Mouse (Mus musculus) liver, embryonic 12.5 days (tissue): Measurements from ENCODE around the gene Tbc1d9. TPM values are rescaled to one million over a fixed set of nuclear protein-coding genes. Genes with fewer than 3 reads are reported as not detected.

ENCODE experiments used
- ATAC-seq: fragments of 200-750 bp; cut with Nextera tagmentation; 2 replicates; pipeline ENCODE4 v1.8.0; 2017; ENCODE audit warnings: moderate number of reproducible peaks, mild to moderate bottlenecking, moderate library complexity
- H3K27ac ChIP-seq: fragments of 300-500 bp; sonication (generic); 2 replicates; pipeline ENCODE4 v1.5.1; 2016; ENCODE audit warnings: mild to moderate bottlenecking
- H3K27me3 ChIP-seq: fragments of 300-500 bp; sonication (generic); replicated peaks from 2 replicates; pipeline ENCODE4 v1.6.1; 2016; ENCODE audit warnings: mild to moderate bottlenecking, moderate library complexity
- H3K36me3 ChIP-seq: fragments of 300-500 bp; sonication (generic); 2 replicates; pipeline ENCODE4 v1.6.1; 2016; ENCODE audit warnings: mild to moderate bottlenecking, moderate library complexity
- H3K4me1 ChIP-seq: fragments of 300-500 bp; sonication (generic); 2 replicates; pipeline ENCODE4 v1.6.1; 2016
- H3K4me2 ChIP-seq: fragments of 300-500 bp; sonication (generic); 2 replicates; pipeline ENCODE4 v1.6.1; 2016; ENCODE audit warnings: mild to moderate bottlenecking, moderate library complexity
- H3K4me3 ChIP-seq: fragments of 300-500 bp; sonication (generic); 2 replicates; pipeline ENCODE4 v1.5.1; 2016; ENCODE audit warnings: mild to moderate bottlenecking, moderate library complexity
- H3K9ac ChIP-seq: fragments of 300-500 bp; sonication (generic); 2 replicates; pipeline ENCODE4 v1.6.1; 2016; ENCODE audit warnings: mild to moderate bottlenecking, moderate library complexity
- H3K9me3 ChIP-seq: fragments of 300-500 bp; sonication (generic); replicated peaks from 2 replicates; pipeline ENCODE4 v1.6.1; 2016; ENCODE audit warnings: mild to moderate bottlenecking, moderate library complexity
- WGBS: fragments of 180-500 bp; shearing (Covaris S2); methylation state at CpG from one replicate; pipeline ENCODE4 v1.1.7; 2016; ENCODE audit not compliant: insufficient replicate concordance; 5-methylcytosine and 5-hydroxymethylcytosine counted together
- polyA plus RNA-seq: library from polyadenylated mRNA; unstranded; fragments of >200 nt; fragmentation: Nextera tagmentation; extraction: Ambion mirVana; gene quantifications from 2 replicates; pipeline ENCODE4 v1.2.1, GENCODE M21; 2016

Gene Tbc1d9
- polyA plus RNA-seq, 1 experiment from 2014 or later: 0.60 TPM

GRCm38 (mm10) chr8:83181851-83182482 lies 16.8 kb downstream of the Tbc1d9 start:
- 0 out of 2 replicates have a peak, but pooled peaks cover 8% of the 10 kb centered on the region for H3K27me3 ChIP-seq
- WGBS: 68% methylated on average over 6 of the region's 6 CpGs
- no peak overlapping the region for H3K4me3 ChIP-seq
- H3K4me1 ChIP-seq: peaks cover 18% of the 10 kb centered on the region
- no peak overlapping the region for H3K9ac ChIP-seq
- no peaks in the 10 kb centered on the region for H3K36me3 ChIP-seq
- no peak overlapping the region for H3K4me2 ChIP-seq
- no peak overlapping the region for H3K27ac ChIP-seq
- no peaks in the 10 kb centered on the region for H3K9me3 ChIP-seq
- ATAC-seq: no peak

- H3K36me3 ChIP-seq: no peaks in the 10 kb centered on the region
- no peak overlapping the region for H3K9ac ChIP-seq
- no peaks in the 10 kb centered on the region for H3K27me3 ChIP-seq
- no peaks in the 10 kb centered on the region for H3K9me3 ChIP-seq
- peaks cover 10% of the 10 kb centered on the region for H3K4me1 ChIP-seq
- no peak overlapping the region for H3K27ac ChIP-seq
- WGBS: 76% methylated on average over 5 of the region's 5 CpGs
- H3K4me2 ChIP-seq: no peak overlapping the region
- no peak for ATAC-seq
- H3K4me3 ChIP-seq: no peak overlapping the region
These were observed 17.6 kb downstream of the Tbc1d9 start for GRCm38 (mm10) chr8:83182784-83183183.

- H3K4me2 ChIP-seq: no peak overlapping the region
- no peak overlapping the region for H3K27ac ChIP-seq
- no peak overlapping the region for H3K9ac ChIP-seq
- no peaks in the 10 kb centered on the region for H3K27me3 ChIP-seq
- no peak overlapping the region for H3K4me3 ChIP-seq
- no peaks in the 10 kb centered on the region for H3K9me3 ChIP-seq
- no peak for ATAC-seq
- H3K36me3 ChIP-seq: no peaks in the 10 kb centered on the region
- 71% methylated on average over 6 of the region's 6 CpGs for WGBS
- no peaks in the 10 kb centered on the region for H3K4me1 ChIP-seq
These were observed 21.2 kb downstream of the Tbc1d9 start for GRCm38 (mm10) chr8:83186376-83186775.

GRCm38 (mm10) chr8:83187363-83187962 lies 22.3 kb downstream of the Tbc1d9 start:
- ATAC-seq: no peak
- no peaks in the 10 kb centered on the region for H3K9me3 ChIP-seq
- H3K27ac ChIP-seq: no peak overlapping the region
- no peak overlapping the region for H3K9ac ChIP-seq
- no peak overlapping the region for H3K4me3 ChIP-seq
- H3K4me2 ChIP-seq: no peak overlapping the region
- no peaks in the 10 kb centered on the region for H3K4me1 ChIP-seq
- 75% methylated on average over 10 of the region's 10 CpGs for WGBS
- no peaks in the 10 kb centered on the region for H3K27me3 ChIP-seq
- no peaks in the 10 kb centered on the region for H3K36me3 ChIP-seq

GRCm38 (mm10) chr8:83189538-83190095 lies 24.5 kb downstream of the Tbc1d9 start:
- Histone ChIP-seq H3K4me1 (no peaks in the 10 kb centered on the region), H3K27ac (no peak overlapping the region), H3K27me3 (no peaks in the 10 kb centered on the region), H3K36me3 (no peaks in the 10 kb centered on the region), H3K9me3 (no peaks in the 10 kb centered on the region), H3K4me3 (no peak overlapping the region), H3K9ac (no peak overlapping the region), H3K4me2 (no peak overlapping the region)
- no peak for ATAC-seq
- WGBS: 50% methylated on average over 4 of the region's 4 CpGs

GRCm38 (mm10) chr8:83196088-83196487 lies 30.9 kb downstream of the Tbc1d9 start:
- H3K4me3 ChIP-seq: no peak overlapping the region
- no peaks in the 10 kb centered on the region for H3K9me3 ChIP-seq
- WGBS: 68% methylated on average over 6 of the region's 6 CpGs
- H3K27me3 ChIP-seq: no peaks in the 10 kb centered on the region
- H3K4me2 ChIP-seq: no peak overlapping the region
- H3K9ac ChIP-seq: no peak overlapping the region
- ATAC-seq: no peak
- no peak overlapping the region for H3K27ac ChIP-seq
- H3K36me3 ChIP-seq: no peaks in the 10 kb centered on the region
- H3K4me1 ChIP-seq: peaks cover 9% of the 10 kb centered on the region

- no peak overlapping the region for H3K4me2 ChIP-seq
- no peak overlapping the region for H3K4me3 ChIP-seq
- H3K27ac ChIP-seq: no peak overlapping the region
- H3K27me3 ChIP-seq: no peaks in the 10 kb centered on the region
- H3K4me1 ChIP-seq: peaks cover 9% of the 10 kb centered on the region
- WGBS: 58% methylated on average over 8 of the region's 8 CpGs
- no peaks in the 10 kb centered on the region for H3K9me3 ChIP-seq
- H3K9ac ChIP-seq: no peak overlapping the region
- no peak for ATAC-seq
- no peaks in the 10 kb centered on the region for H3K36me3 ChIP-seq
These were observed 34.6 kb downstream of the Tbc1d9 start for GRCm38 (mm10) chr8:83199715-83200114.

GRCm38 (mm10) chr8:83200191-83201177 lies 35.3 kb downstream of the Tbc1d9 start:
- H3K36me3 ChIP-seq: no peaks in the 10 kb centered on the region
- H3K9me3 ChIP-seq: no peaks in the 10 kb centered on the region
- H3K4me3 ChIP-seq: no peak overlapping the region
- no peak for ATAC-seq
- no peak overlapping the region for H3K27ac ChIP-seq
- H3K4me1 ChIP-seq: peaks cover 9% of the 10 kb centered on the region
- H3K9ac ChIP-seq: no peak overlapping the region
- WGBS: 64% methylated on average over 16 of the region's 16 CpGs
- H3K4me2 ChIP-seq: no peak overlapping the region
- no peaks in the 10 kb centered on the region for H3K27me3 ChIP-seq

- H3K4me3 ChIP-seq: no peak overlapping the region
- no peak overlapping the region for H3K27ac ChIP-seq
- WGBS: 78% methylated on average over 11 of the region's 11 CpGs
- H3K36me3 ChIP-seq: no peaks in the 10 kb centered on the region
- no peak overlapping the region for H3K9ac ChIP-seq
- ATAC-seq: no peak
- H3K4me1 ChIP-seq: peaks cover 13% of the 10 kb centered on the region
- H3K27me3 ChIP-seq: no peaks in the 10 kb centered on the region
- H3K4me2 ChIP-seq: no peak overlapping the region
- H3K9me3 ChIP-seq: no peaks in the 10 kb centered on the region
These were observed 37.8 kb downstream of the Tbc1d9 start for GRCm38 (mm10) chr8:83202946-83203345.

- Histone ChIP-seq H3K9ac (no peak overlapping the region), H3K27me3 (no peaks in the 10 kb centered on the region), H3K4me2 (no peak overlapping the region), H3K36me3 (no peaks in the 10 kb centered on the region), H3K27ac (no peak overlapping the region), H3K9me3 (no peaks in the 10 kb centered on the region), H3K4me3 (no peak overlapping the region), H3K4me1 (peaks cover 4% of the 10 kb centered on the region)
- 51% methylated on average over 7 of the region's 7 CpGs for WGBS
- no peak for ATAC-seq
These were observed 40.8 kb downstream of the Tbc1d9 start for GRCm38 (mm10) chr8:83205907-83206306.

- Histone ChIP-seq H3K27me3 (no peaks in the 10 kb centered on the region), H3K27ac (no peak overlapping the region), H3K9ac (no peak overlapping the region), H3K4me1 (peaks cover 9% of the 10 kb centered on the region), H3K4me2 (no peak overlapping the region), H3K9me3 (no peaks in the 10 kb centered on the region), H3K36me3 (no peaks in the 10 kb centered on the region), H3K4me3 (no peak overlapping the region)
- 75% methylated on average over 4 of the region's 4 CpGs for WGBS
- no peak for ATAC-seq
These were observed 44.4 kb downstream of the Tbc1d9 start for GRCm38 (mm10) chr8:83209581-83209980.

- Histone ChIP-seq H3K27me3 (no peaks in the 10 kb centered on the region), H3K36me3 (no peaks in the 10 kb centered on the region), H3K9ac (no peak overlapping the region), H3K4me1 (peaks cover 19% of the 10 kb centered on the region), H3K27ac (no peak overlapping the region), H3K9me3 (no peaks in the 10 kb centered on the region), H3K4me3 (no peak overlapping the region), H3K4me2 (no peak overlapping the region)
- no peak for ATAC-seq
- 79% methylated on average over 7 of the region's 7 CpGs for WGBS
These were observed 45.5 kb downstream of the Tbc1d9 start for GRCm38 (mm10) chr8:83210676-83211075.
